Mouse (Mus musculus) stomach, postnatal 0 days (tissue): ENCODE measurements at regions not wholly inside any gene's neighbourhood (a gene's known extent, or its start where the extent isn't known, plus 50 kb on each side); places are given as distances from the start of the nearest gene placed in this dataset.

ENCODE experiments used
- CTCF ChIP-seq: IDR thresholded peaks from 2 replicates; pipeline ENCODE4 v1.5.1; 2016; ENCODE audit warnings: antibody characterized with exemption, low read depth, mild to moderate bottlenecking, moderate library complexity
- EP300 ChIP-seq: optimal IDR thresholded peaks from 2 replicates; pipeline ENCODE3; 2016; ENCODE audit warnings: antibody characterized with exemption

DNA sequence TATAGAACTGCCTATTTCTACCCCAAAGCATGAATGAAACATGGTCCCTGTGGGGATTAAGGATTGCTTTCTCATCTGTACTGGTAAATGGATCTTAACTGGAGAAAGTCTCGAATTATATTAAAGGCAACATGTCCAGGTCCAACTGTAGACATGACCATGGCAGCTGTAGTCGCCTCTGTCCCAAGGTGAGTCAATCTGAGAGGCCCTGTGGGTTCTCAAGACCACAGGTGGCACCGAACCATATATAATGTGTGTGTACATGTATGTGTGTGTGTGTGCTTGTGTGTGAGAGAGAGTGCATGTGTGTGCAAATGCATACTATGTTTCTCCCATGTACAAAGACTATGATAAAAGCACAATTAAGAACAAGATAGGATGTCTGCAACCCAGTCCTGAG, 105.9 kb upstream of the Kcnj15 start:
- TF ChIP-seq CTCF (no peak), EP300 (no peak)
